Mouse (Mus musculus): Measurements from ENCODE around the gene Anks1b.

Gene Anks1b

DNA sequence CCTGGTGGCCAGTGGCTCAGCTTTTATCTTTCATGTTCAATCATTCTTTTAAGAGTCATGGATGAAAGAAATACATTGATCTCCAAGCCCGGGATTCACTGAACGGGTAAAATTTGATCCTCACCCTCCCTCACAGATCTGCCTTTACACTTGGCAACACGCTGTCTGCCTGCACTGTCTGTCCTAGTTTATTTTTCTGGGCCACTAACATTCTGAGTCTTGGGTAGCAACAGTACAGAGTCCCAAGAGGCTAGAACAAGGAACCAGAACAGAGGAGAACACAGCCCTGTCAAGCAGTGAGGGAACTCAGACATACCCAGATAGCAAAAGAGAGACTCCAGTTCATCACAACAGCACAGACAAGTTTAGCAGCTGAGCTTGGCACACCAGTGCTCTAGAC lies 797.0 kb downstream of the Anks1b start:
- in situ Hi-C loops (cut with MboI, MseI), result no loop called here

GRCm38 (mm10) chr10:90672135-90672534 lies 798.8 kb downstream of the Anks1b start:
- in situ Hi-C loops (cut with MboI, MseI), result no loop called here

DNA sequence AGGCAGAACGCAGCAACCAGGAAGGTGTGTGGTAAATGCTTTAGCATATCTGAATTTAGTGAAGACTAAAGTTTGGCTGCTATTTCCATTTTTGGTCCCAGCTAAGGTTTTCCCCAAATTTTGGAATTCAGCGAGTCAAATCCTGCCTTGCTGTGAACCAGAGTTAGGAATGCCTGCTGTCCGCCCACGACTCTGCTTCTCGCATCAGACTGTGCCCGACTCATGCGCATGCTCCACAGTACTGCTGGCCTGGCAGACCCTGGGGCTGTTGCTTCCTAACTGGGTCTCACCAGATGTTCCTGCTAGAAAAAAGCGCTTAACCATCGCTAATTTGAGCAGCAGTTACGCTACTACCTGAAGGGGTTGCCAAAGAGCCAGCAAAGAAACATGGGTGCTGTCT lies 801.1 kb downstream of the Anks1b start:
- in situ Hi-C loops (cut with MboI, MseI), result no loop called here

- in situ Hi-C loops (cut with MboI, MseI), result no loop called here
Observed at GRCm38 (mm10) chr10:90677421-90677820, 804.1 kb downstream of the Anks1b start.

- in situ Hi-C loops (cut with MboI, MseI), result no loop called here
Observed at GRCm38 (mm10) chr10:90679713-90680470, 806.6 kb downstream of the Anks1b start.

GRCm38 (mm10) chr10:90683813-90684212 lies 810.5 kb downstream of the Anks1b start:
- in situ Hi-C loops (cut with MboI, MseI), result no loop called here

- in situ Hi-C loops (cut with MboI, MseI), result no loop called here
Observed at GRCm38 (mm10) chr10:90685367-90685766, 812.1 kb downstream of the Anks1b start.

DNA sequence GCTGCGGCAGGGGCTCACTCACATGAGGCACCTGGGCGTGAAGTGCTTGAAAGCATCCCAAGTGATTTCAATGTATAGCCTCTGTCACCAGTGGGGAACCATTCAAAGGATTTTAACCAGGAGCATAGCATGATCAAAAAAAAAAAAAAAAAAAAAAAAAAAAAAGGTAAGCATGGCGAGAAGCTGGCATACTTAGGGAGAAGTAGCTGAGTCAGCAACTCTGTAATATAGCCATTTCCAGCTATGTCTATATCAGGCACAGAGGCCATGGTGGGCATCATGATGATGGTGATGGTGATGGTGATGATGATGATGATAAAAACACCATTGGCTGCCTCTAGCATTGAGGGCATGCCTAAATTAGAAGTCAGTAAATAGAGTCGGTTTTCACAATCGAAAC lies 814.8 kb downstream of the Anks1b start:
- in situ Hi-C loops (cut with MboI, MseI), result no loop called here

- in situ Hi-C loops (cut with MboI, MseI), result no loop called here
Observed at GRCm38 (mm10) chr10:90688696-90689252, 815.5 kb downstream of the Anks1b start.

DNA sequence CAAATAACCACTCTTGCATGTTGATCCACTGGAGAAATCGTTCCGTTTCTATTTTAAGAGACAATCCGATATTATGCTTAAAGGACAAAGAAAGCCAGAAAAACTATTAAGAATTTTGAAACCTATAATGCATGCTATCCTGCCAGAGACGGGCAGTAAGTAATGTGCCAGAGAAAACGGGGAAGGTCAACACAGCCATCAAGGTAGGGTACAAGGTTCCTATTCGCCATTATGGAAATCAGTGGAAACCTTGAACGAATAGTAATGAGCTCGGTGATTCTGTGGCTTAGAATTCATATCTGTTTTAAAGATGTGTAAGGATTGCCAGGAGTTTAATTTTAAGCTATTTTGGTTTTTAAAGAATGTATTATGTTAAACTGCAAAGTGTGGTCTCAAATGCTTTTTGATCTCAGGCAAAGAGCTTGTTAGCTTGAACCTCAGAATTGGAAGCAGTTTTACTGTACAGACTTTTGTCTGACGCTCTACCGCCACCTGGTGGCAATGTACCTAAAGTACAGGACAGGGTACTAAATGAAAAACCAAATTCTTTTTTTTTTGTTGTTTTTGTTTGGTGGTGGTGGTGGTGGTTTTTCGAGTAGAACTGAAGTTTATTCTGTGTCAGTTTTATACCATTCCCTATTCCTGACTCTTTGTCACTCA lies 816.7 kb downstream of the Anks1b start:
- in situ Hi-C loops (cut with MboI, MseI), result loop anchor here (5.0 kb wide), 1 partner anchor 608 kb away; no protein-coding TSS in a partner anchor

DNA sequence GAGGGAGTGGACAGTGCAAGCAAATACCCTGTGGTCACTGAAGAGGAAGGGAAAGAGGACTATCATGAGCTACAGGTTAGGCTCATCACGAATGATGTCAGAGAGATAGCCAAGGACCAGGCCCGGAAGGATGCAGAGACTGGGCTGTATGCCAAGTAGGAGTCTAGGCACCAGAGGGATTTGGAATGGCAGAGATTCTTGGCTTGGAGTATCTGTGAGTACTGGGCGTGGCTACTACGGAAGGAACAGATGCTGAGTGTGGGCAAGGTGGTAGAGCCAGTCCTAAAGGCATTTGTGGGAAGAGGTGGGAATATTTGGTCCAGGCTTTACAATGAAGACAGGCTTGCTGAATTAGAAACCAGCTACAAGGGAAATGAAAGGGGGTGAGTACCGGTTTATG lies 823.4 kb downstream of the Anks1b start:
- in situ Hi-C loops (cut with MboI, MseI), result no loop called here

- in situ Hi-C loops (cut with MboI, MseI), result no loop called here
Observed at GRCm38 (mm10) chr10:90697413-90697812, 824.1 kb downstream of the Anks1b start.

GRCm38 (mm10) chr10:90699211-90699610 lies 825.9 kb downstream of the Anks1b start:
- in situ Hi-C loops (cut with MboI, MseI), result no loop called here

DNA sequence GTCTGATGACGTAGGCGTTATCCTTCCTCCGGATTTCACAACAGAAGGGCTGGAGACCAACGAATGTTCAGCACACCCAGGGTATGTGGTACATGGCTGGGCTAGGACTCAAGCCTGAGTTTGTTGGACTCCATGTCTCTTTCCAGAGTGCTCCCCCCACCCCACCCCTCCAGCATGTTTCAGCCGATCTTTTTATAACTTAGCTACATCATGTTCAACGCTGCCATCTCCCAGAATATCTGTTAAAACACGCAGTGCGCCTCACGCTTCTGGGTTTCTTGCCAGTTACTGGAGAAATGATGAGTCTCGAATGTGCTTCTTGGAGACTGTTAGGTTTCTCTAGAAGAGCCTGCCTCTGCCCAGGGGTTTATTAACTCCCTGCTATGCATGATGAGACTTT lies 831.3 kb downstream of the Anks1b start:
- in situ Hi-C loops (cut with MboI, MseI), result no loop called here

DNA sequence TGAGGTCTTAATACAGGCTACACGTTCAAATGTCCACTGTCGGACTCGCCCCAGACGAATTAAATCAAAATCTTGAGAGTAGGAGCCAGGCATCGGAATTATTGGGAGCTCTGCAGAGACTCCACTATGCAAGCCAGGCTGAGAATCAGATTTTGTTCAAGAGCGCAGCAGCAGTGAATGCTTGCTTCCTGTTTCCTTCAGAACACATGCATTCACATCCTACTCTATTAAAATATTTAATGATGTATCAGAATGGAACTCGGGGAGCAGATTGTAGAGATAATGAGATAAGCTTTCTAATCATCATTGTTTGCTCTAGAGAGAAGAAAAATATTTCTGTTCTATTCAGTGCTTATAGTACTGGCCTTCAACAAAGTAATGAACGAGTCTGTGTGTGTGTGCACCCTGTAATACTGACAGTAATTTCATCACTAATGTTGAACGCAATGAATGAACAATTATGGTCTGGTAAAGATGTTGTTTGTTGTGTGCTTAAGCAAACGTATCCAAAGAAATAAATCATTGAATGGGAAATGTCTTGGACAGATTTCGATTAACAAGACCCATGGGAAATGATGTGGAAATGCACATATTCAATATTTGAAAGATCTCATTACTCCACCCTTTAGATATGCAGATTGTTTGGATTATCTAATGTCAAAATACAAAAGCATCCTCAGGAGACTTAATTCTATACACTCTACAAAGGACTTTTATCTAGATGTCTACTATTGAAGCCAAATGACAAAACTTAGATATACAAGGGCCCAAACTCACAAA lies 835.7 kb downstream of the Anks1b start:
- in situ Hi-C loops (cut with MboI, MseI), result no loop called here

GRCm38 (mm10) chr10:90709602-90709931 lies 836.3 kb downstream of the Anks1b start:
- in situ Hi-C loops (cut with MboI, MseI), result no loop called here

GRCm38 (mm10) chr10:90717961-90718360 lies 844.7 kb downstream of the Anks1b start:
- in situ Hi-C loops (cut with MboI, MseI), result no loop called here

GRCm38 (mm10) chr10:90718684-90719083 lies 845.4 kb downstream of the Anks1b start:
- in situ Hi-C loops (cut with MboI, MseI), result no loop called here

GRCm38 (mm10) chr10:90719996-90720395 lies 846.7 kb downstream of the Anks1b start:
- in situ Hi-C loops (cut with MboI, MseI), result no loop called here

DNA sequence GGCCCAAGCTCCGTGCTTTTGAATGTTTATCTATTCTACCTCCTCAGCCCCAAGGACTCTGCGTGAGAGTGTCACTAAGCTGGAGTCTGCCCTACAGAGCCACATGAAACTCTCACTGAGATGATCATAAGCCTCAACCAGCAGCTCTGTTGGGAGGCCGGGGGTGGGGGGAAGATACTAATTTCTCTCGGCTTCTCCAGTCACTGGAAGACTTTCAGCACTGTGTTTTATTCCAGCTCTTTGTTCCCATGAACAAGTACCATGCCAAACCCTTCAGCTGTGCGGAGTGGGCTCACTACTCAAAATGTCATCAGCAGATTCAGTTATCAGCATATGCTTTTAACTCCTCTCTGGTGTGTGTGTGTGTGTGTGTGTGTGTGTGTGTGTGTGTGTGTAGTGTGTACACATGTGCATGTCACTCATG lies 849.8 kb downstream of the Anks1b start:
- in situ Hi-C loops (cut with MboI, MseI), result no loop called here

DNA sequence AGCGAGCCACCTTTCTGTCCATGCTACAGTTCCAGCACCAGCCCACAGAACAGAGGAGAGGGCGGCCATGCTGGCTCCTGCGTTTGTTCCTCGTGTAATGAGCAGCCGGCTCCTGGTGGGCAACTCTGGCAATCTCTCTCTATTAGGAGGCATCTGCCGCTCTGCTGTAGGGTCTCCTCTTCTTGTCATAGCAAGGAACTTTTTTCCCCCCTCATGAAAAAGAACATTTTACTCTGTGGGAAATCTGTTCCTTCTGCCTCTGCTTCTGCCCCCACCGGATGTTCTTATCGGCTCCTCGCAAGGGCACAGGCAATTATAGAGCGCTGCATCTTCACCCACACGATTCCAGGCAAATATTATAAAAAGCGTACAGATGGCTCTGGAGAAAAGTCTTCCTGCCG lies 850.6 kb downstream of the Anks1b start:
- in situ Hi-C loops (cut with MboI, MseI), result no loop called here

DNA sequence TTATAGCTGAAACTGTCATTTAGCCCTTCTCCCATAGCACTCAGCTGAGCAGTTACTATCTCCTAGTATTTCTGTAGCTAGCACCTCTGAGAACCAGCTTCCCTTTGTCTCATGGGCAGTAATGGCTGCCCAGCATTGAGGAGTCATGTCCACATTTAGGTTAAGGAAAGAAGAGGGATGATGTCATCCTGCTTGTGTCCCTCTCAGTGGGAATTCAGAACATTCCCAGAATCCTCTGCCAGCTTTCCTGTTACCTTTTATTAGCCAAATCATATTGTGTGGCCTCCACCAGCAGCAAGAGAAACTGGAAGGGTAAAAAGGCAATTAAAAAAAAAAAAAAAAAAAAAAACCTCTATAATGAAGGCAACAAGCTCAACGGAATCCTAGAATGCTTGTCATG lies 851.6 kb downstream of the Anks1b start:
- in situ Hi-C loops (cut with MboI, MseI), result loop anchor here (5.0 to 25.0 kb wide), 3 partner anchors 317 to 512 kb away; no protein-coding TSS in a partner anchor
